Mouse (Mus musculus) spleen, adult 10 weeks (tissue): ENCODE data around the gene Atraid. TPM values are rescaled to one million over a fixed set of nuclear protein-coding genes. Genes with fewer than 3 reads are reported as not detected.

ENCODE experiments used
- polyA plus RNA-seq: library from polyadenylated mRNA; stranded (reverse); fragments of 350-450 nt; fragmentation: Illumina TruSeq; extraction: RNeasy Lipid Tissue Mini Kit (QIAGEN cat#74804); gene quantifications from one replicate; pipeline ENCODE4 v1.2.3, GENCODE M21; 2015; ENCODE audit warnings: low replicate concordance; ENCODE audit not compliant: insufficient read depth

The Atraid gene
- 100 TPM for polyA plus RNA-seq

GRCm38 (mm10) chr5:31047848-31048762 is at the start of gene Atraid:
TSS of gene Atraid (plus strand) at chr5:31048312.

DNA sequence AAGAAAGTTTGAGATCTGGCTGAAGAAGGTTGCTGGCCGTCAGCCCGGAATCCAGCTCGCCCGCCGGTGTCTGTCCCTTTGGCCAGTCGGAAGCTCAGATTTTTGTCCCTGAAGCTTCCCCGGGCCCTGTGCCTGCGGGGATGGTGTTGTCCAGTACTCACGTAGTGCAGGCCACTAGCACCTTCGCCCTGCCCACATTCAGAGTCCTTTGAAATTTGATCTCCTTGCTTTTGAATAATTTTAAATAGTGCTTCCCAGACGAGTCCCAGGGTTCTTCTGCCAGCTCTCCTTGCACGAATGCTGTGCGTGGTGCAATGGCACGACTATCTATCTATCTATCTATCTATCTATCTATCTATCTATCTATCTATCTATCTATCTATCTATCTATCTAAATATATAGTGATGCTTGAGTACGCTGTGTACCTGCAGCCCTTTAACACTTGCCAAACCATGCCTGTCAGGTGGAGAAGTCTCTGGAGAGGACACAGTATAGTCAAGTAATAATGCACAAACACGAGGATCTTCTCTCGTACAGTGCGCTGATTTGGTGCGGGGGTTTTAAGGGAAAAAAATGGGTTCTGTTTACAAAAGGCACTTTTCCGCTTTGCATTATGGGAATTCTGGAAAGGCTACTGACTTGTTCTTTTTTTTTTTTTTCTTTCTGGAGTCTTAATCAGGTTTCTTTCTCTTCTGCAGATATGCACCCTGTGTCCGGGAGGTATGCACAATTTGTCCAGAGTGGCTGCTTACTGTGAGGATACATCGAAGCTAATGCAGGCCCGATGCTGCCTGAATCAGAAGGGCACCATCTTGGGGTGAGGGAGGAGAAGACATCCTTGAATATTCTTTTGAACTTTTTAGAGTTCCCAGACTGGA is 890 bp downstream of the Atraid start, which contains the start of gene Slc5a6:
Gene Slc5a6 (minus strand): TSS at position 162 of the 879 bp plus-strand sequence.

DNA sequence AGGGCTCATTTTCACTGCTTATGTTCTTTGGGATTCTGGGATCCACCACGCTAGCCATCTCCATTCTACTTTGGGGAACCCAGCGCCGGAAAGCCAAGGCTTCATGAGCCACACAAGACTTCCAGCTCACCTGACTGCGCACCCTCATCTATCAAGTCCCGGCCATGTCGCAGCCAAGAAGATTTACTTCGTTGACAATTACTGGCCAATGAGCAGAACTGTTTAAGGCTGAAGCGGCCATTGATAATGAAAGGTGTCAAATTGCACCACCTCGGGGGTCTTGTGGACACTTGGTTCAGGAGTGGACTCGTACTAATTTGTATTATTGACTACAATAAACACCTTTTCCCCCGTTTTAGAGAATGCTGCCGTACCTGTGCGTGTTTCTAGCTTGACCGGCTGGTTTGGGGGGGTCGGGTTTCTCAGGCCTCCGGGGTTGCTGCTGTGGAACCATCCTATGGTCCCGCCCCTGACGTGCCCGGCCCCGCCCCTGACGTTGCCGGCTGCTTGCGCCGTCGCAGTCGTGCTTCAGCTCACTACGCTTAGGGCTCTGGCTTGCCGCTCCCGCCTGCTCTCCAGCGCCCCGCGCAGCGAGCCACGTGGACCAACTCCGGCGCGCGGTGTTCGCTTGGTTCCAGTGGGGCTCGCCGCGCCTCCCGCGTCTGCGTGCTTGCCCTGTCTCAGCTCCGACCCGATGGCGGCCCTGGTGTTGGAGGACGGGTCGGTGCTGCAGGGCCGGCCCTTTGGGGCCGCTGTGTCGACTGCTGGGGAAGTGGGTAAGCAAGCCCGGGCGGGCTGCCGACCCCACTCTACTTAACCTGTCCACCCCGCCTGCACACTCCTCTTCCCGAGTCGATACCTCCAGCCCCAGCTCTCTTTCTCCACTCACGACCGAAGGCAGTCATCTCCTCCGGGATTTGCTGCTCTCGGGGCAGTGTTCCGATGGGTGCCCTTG is 6.4 kb downstream of the Atraid start, which contains the start of gene Cad:
Gene Cad (plus strand): TSS at position 520 of the 955 bp plus-strand sequence.

Other genes starting within 250 kb of the Atraid start
- gene Mapre3, start 233.7 kb upstream of the Atraid start, polyA plus RNA-seq = 10.2 TPM
- 22.5 TPM for gene Tmem214, start 180.3 kb upstream of the Atraid start, polyA plus RNA-seq
- 9.6 TPM for gene Agbl5, start 159.6 kb upstream of the Atraid start, polyA plus RNA-seq
- 182 TPM for gene Ost4, start 140.5 kb upstream of the Atraid start, polyA plus RNA-seq
- gene Emilin1, start 134.9 kb upstream of the Atraid start, polyA plus RNA-seq = 12.1 TPM
- 8.0 TPM for gene Khk, start 126.9 kb upstream of the Atraid start, polyA plus RNA-seq
- gene Cgref1, start 102.7 kb upstream of the Atraid start, polyA plus RNA-seq = not detected
- gene Preb, start 88.0 kb upstream of the Atraid start, polyA plus RNA-seq = 147 TPM
- 0.54 TPM for gene Tcf23, start 79.7 kb upstream of the Atraid start, polyA plus RNA-seq
- 5.0 TPM for gene Slc5a6, start 612 bp downstream of the Atraid start, polyA plus RNA-seq
- gene Cad, start 6.5 kb downstream of the Atraid start, polyA plus RNA-seq = 12.4 TPM
- gene Dnajc5g, start 58.0 kb downstream of the Atraid start, polyA plus RNA-seq = not detected
- not detected for gene Slc30a3, start 59.9 kb downstream of the Atraid start, polyA plus RNA-seq
- gene Trim54, start 68.4 kb downstream of the Atraid start, polyA plus RNA-seq = not detected
- not detected for gene Ucn, start 90.5 kb downstream of the Atraid start, polyA plus RNA-seq
- 37.0 TPM for gene Mpv17, start 105.9 kb downstream of the Atraid start, polyA plus RNA-seq
- gene Gm29609, start 131.6 kb downstream of the Atraid start, polyA plus RNA-seq = 2.1 TPM
- gene Gtf3c2, start 131.8 kb downstream of the Atraid start, polyA plus RNA-seq = 116 TPM
- 97.0 TPM for gene Snx17, start 144.9 kb downstream of the Atraid start, polyA plus RNA-seq
- 17.1 TPM for gene Eif2b4, start 145.1 kb downstream of the Atraid start, polyA plus RNA-seq
- gene Zfp513, start 154.0 kb downstream of the Atraid start, polyA plus RNA-seq = 14.9 TPM
- 88.2 TPM for gene Ppm1g, start 172.4 kb downstream of the Atraid start, polyA plus RNA-seq
- 156 TPM for gene Nrbp1, start 192.6 kb downstream of the Atraid start, polyA plus RNA-seq
- gene Gm9970, start 192.9 kb downstream of the Atraid start, polyA plus RNA-seq = not detected
- 11.7 TPM for gene Krtcap3, start 203.4 kb downstream of the Atraid start, polyA plus RNA-seq
- 20.5 TPM for gene Ift172, start 242.8 kb downstream of the Atraid start, polyA plus RNA-seq
- gene Fndc4, start 247.8 kb downstream of the Atraid start, polyA plus RNA-seq = 3.6 TPM
- gene Gckr, start 249.1 kb downstream of the Atraid start, polyA plus RNA-seq = not detected